Mouse (Mus musculus): ENCODE data around the gene Itga2b. TPM values are rescaled to one million over a fixed set of nuclear protein-coding genes. Genes with fewer than 3 reads are reported as not detected.

Itga2b gene
- total RNA-seq (2021), result 1 to 10 TPM; 3.5 to 4.5 TPM

GRCm38 (mm10) chr11:102469648-102470357 is at the start of gene Itga2b:
TSS of gene Itga2b (minus strand) at chr11:102470122.
- intact Hi-C loops (cut with DNase I), result no loop called here
- DNase-seq (ENCODE audit: low spot score), result no peak

- intact Hi-C loops (cut with DNase I), result no loop called here
- no peak for DNase-seq (ENCODE audit: low spot score)
Measured at GRCm38 (mm10) chr11:102514793-102515424, 45.0 kb upstream of the Itga2b start.

- intact Hi-C loops (cut with DNase I), result no loop called here
- DNase-seq (ENCODE audit: low spot score), result no peak
Measured at GRCm38 (mm10) chr11:102510226-102510625, 40.3 kb upstream of the Itga2b start.

- DNase-seq (ENCODE audit: low spot score), result no peak
- intact Hi-C loops (cut with DNase I), result no loop called here
Measured at GRCm38 (mm10) chr11:102496732-102497131, 26.8 kb upstream of the Itga2b start.

GRCm38 (mm10) chr11:102496206-102496605 is 26.3 kb upstream of the Itga2b start:
- DNase-seq (ENCODE audit: low spot score), result no peak
- intact Hi-C loops (cut with DNase I), result no loop called here

- no peak for DNase-seq (ENCODE audit: low spot score)
- intact Hi-C loops (cut with DNase I), result no loop called here
Measured at GRCm38 (mm10) chr11:102495742-102496141, 25.8 kb upstream of the Itga2b start.

DNA sequence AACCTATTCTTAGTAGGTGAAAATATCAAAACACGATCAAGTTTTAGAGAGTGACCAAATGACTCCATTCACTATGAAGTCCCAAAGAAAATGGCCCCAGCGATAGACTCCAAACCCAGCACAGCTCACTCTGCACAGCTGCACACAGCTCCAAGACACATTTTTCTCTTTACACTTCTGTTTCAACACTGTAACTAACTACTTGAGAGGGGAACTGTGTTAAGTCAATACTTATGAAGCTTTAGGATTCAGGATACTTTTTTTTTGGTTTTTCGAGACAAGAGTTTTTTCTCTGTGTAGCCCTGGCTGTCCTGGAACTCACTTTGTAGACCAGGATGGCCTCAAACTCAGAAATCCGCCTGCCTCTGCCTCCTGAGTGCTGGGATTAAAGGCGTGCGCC is 25.2 kb upstream of the Itga2b start:
- DNase-seq (ENCODE audit: low spot score), result no peak
- intact Hi-C loops (cut with DNase I), result no loop called here

GRCm38 (mm10) chr11:102494063-102494650 is 24.2 kb upstream of the Itga2b start:
- no peak for DNase-seq (ENCODE audit: low spot score)
- intact Hi-C loops (cut with DNase I), result no loop called here

GRCm38 (mm10) chr11:102493241-102493640 is 23.3 kb upstream of the Itga2b start:
- no peak for DNase-seq (ENCODE audit: low spot score)
- intact Hi-C loops (cut with DNase I), result no loop called here

DNA sequence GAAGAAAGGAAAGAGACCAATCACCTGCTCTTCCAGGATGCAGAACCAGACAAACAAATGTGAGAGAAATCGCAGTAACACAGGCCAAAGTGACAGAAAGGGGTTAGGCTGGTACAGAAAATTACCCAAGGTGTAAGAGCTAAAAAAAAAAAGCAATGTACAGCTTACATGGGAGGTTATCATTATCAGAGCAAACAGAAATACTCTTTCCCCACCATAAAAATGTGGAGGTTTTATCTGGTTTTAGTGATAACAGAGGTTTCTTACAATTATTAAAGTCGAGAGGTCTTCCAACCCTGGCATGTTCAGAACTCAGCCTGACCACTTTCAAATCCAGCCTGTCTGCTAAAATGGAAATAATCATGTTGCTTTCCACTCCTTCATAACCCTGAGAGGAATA is 18.0 kb upstream of the Itga2b start:
- no peak for DNase-seq (ENCODE audit: low spot score)
- intact Hi-C loops (cut with DNase I), result loop anchor here (2.0 to 5.0 kb wide), 3 partner anchors 69 to 169 kb away; partner anchors contain the start of genes Gm11627 and Gpatch8

- DNase-seq (ENCODE audit: low spot score), result no peak
- intact Hi-C loops (cut with DNase I), result loop anchor here (2.0 to 5.0 kb wide), 3 partner anchors 70 to 170 kb away; partner anchors contain the start of genes Gm11627 and Gpatch8
Measured at GRCm38 (mm10) chr11:102486733-102487386, 16.9 kb upstream of the Itga2b start.

DNA sequence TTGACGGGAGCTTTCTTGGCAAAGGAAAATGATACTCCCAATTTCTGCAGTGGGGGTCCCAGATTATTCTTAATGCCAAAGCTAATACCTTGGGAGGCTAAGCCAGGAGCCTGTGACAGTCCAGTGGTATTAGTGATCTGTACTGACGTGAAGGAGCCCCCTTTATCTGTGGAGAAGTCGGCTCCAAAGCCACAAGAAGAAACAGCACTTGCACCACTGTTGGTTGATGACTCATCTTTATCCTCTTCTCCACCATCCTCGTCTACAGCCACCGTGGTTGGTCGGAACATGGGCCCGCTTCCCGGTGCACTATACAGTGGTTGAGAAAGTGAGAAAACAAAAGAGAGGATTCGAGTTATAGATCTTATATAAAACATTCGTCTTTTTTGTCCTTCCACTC is 11.9 kb upstream of the Itga2b start:
- no peak for DNase-seq (ENCODE audit: low spot score)
- intact Hi-C loops (cut with DNase I), result no loop called here

- no peak for DNase-seq (ENCODE audit: low spot score)
- intact Hi-C loops (cut with DNase I), result no loop called here
Measured at GRCm38 (mm10) chr11:102480897-102481296, 11.0 kb upstream of the Itga2b start.

GRCm38 (mm10) chr11:102480111-102480510 is 10.2 kb upstream of the Itga2b start:
- intact Hi-C loops (cut with DNase I), result no loop called here
- no peak for DNase-seq (ENCODE audit: low spot score)

DNA sequence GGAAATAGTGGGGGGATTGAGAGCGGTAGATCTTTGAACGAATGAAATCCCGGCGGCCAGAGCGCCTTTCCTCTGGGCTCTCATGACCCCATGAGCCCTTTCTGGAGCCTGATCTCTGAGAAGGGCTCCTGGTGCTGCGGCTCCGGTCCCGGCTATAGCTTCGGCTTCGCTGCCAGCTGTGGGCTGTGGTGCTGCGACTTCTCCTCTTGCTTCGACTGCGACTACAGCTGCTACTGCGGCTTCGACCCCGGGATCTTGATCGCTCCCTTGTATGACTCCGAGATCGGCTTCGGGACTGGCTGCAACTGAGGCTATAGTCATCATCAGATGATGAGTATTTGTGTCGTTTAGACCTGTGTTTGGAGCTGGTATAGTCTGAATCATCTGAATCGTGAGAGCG is 9.7 kb upstream of the Itga2b start:
- DNase-seq (ENCODE audit: low spot score), result no peak
- intact Hi-C loops (cut with DNase I), result no loop called here

- DNase-seq (ENCODE audit: low spot score), result no peak
- intact Hi-C loops (cut with DNase I), result no loop called here
Measured at GRCm38 (mm10) chr11:102478671-102479070, 8.7 kb upstream of the Itga2b start.

DNA sequence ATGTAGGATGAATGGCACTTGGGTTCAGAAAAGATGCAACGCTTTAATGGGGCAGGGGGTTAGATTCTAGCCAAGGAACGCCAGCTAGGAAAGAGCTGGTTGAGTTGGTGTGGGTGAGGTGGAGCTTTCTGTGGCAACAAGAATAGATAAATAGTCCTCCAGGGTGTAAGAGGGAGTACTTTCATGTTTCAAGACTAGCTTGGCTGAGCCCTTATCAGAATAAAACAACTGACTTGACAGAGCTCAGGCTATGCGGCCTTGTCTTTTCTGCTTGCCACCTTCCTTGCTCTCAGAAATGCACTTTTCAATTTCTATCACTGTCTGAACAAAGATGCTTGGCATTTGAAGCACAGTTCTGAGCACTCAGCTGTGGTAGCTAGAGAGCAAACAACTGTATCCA is 5.1 kb upstream of the Itga2b start:
- no peak for DNase-seq (ENCODE audit: low spot score)
- intact Hi-C loops (cut with DNase I), result no loop called here

GRCm38 (mm10) chr11:102467041-102467631 is 2.8 kb downstream of the Itga2b start:
- DNase-seq (ENCODE audit: low spot score), result peak; percentile 97
- intact Hi-C loops (cut with DNase I), result no loop called here

DNA sequence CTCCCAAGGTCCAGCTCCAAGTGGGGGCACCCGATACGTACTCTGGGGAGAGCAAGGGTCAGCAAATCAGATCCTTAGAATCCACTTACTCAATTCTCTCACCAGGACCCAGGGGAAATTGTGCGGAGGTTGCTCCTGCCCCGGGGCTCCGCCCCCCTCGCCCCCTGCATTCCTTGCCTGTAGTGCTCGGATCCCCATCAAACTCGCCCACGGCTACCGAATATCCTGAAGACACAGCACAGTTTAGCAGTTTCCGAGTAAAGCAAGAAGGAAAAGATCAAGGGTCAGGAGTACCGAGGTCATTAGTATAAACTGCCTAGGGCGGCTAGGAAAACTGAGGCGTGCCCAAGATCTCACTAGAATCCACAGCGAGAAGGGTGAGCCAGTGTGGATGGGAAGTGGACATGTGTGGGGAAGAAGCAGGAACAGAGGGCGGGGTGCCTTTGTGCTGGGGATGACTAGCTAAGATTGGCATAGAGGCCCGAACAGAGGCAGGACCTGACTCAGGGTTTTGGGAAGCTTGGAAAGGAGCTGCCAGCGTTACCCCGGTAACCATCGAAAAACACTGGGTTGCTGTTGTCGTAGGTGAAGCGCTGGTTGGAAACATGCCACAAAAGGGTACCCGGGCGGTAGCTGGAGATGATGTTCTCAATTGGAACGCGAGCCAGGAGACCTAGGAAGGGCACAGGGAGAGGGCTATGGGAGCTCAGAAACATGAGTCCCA is 4.0 kb downstream of the Itga2b start:
- intact Hi-C loops (cut with DNase I), result no loop called here
- peak; percentile 72 for DNase-seq (ENCODE audit: low spot score)

- no peak for DNase-seq (ENCODE audit: low spot score)
- intact Hi-C loops (cut with DNase I), result no loop called here
Measured at GRCm38 (mm10) chr11:102464901-102465300, 5.0 kb downstream of the Itga2b start.

Measured in heart, postnatal 25 days (tissue).